Mouse (Mus musculus): ENCODE data around the gene Grin3b. TPM values are rescaled to one million over a fixed set of nuclear protein-coding genes. Genes with fewer than 3 reads are reported as not detected.
A peak's percentile ranks its signal among the peaks of the same experiment; 100 is the strongest.
"Not testable (repeated sequence)": the region's sequence is repeated elsewhere in the genome, so short reads cannot be mapped to it uniquely, and the experiment has no call there.

Grin3b gene
- total RNA-seq, 2 experiments from 2014 or later, result 0.19 TPM; not detected in 1

- DNase-seq (ENCODE audit: low spot score in 2 of 2), result no peak
Measured at GRCm38 (mm10) chr10:79934794-79935569, 35.5 kb upstream of the Grin3b start.

DNA sequence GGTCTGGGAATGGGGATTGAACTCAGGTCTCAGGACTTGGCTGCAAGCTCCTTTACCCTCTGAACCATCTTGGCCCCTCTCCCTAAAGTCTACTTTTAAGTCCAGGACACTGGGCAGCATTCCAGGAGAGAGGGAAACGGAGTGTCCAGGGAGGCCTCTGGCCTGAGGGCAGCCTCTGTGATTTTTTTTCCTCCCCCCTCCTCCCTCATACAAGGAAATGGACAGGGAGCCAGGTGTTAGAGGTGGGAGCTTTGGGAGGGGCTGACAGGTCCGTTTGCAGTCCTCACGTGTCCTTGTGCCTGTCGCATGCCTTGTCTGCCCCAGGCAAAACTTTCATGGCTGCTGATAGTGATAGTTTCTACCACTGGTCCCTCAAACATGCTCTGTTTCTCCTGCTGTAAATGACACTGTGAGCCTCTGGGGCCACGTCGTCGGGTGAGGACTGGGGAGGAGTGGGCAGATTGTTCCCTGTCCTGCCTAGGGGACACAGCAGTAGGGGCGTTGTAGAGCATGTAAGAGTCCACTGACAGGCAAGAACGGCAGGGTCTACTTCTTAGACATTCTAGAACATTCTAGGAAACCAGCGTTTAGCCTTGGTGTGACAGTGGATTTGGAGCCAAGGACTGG is 34.1 kb upstream of the Grin3b start:
- DNase-seq (ENCODE audit: low spot score in 2 of 2), result no peak

DNA sequence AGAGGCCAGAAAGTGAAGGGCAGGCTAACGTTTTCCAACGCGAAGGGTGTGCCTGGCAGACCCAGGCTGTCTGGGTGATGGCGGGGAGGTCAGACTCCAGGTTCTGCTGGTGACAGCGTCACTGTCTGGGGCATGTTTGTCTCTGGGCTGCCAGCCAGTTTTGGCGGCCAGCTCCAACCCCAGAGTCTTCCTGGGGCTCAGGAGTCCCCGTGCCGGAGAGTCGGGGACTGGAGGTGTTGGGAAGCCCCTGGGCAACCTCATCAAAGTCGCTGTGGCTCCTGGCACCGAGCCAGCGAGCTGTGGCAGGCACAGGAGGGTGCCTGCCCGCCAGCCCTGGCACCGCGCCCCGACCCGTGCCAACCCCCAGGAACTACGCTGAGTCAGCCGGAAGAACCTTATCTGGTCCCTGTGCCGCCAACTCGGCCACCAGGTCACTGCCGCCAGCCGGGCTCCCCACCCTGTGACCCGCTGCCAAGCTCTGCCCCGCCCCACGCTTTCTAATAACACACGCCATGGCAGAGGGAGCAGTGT is 33.5 kb upstream of the Grin3b start:
- DNase-seq (ENCODE audit: low spot score in 2 of 2), result peak; percentile 82 to 86

DNA sequence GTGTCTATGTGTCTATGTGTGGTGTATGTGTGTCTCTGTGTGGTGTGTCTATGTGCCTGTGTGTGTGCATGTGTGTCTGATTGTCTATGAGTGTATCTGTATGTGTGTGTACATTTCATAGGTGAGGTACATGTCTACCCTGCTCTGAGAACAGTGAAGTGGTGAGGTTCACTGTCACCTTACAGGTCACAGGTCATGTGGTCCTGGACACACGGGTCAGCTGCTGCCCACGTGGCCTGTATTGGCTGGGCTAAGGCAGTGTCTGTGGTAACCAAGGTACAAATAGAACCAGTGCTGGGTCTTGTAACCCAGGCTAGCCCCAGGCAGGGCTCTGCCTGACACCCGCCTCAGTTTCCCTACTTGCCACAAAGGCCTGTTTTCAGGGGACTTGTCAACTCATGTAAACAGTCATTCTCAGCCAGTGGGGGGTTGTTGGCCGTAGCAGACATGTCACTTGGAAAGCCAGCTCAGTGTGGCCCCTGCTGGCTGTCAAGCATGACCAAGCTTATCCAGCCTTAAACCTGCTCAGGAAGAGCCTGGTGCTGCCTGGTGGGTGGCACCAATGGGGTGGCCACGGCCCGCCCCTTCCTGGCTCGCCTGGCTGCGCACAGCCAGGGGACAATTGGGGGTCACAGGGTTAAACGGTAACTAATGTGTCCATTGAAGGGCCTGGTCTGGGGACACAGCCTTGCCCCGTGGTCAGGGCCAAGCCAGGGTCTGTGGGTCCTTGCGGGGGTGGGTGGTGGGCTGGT is 32.6 kb upstream of the Grin3b start:
- DNase-seq (ENCODE audit: low spot score in 2 of 2), result no peak

GRCm38 (mm10) chr10:79940749-79941148 is 29.8 kb upstream of the Grin3b start:
- no peak for DNase-seq (ENCODE audit: low spot score in 2 of 2)

DNA sequence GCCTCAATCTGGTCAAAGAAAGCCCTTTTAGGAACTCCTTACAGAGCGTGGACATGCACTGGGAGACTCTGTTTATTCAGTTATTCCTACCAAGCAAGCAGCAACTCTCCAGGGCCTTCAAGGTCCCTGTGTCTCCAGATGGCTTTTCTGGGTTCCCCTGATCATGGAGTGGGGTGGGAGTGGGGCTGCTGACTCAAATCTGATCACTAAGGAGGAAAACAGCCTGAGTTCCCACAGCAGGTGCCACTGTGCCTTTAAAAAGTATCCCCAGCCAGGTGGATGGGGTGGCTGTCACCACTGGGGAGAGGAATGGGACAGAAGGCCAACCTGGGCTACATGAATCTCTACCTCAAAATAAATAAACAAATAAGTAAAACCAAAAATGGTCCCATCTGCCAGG is 27.5 kb upstream of the Grin3b start:
- no peak for DNase-seq (ENCODE audit: low spot score in 2 of 2)

- DNase-seq (ENCODE audit: low spot score in 2 of 2), result no peak
Measured at GRCm38 (mm10) chr10:79943471-79943901, 27.0 kb upstream of the Grin3b start.

GRCm38 (mm10) chr10:79945507-79946234 is 24.8 kb upstream of the Grin3b start:
- no peak for DNase-seq (ENCODE audit: low spot score in 2 of 2)

DNA sequence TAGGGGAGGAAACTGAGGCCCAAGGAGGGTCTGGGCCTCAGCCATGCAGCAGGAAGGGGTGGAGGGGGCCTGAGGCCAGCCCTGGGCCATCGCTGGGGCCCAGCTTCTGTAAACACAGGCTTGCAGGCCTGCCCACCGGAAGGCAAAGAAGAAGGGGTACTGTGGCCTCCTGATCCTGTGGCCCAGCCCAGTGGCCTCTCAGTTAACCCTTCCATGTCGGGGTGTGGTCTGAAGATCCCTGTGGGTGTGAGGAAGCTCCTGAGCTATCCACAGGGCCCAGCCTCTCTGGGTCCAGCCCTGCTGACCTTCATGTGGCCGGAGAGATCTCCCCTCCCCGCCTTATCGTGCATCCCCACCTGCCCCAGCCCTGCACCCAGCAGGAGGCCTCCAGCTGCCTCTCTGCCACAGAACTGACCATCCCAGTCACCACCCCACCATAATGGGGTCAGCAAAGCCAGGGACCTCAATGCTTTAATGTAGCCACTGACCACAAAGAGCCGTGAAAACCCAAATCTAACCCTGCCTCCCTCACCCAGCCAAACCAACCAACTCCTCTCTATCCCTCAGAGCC is 23.7 kb upstream of the Grin3b start:
- DNase-seq (ENCODE audit: low spot score in 2 of 2), result no peak

DNA sequence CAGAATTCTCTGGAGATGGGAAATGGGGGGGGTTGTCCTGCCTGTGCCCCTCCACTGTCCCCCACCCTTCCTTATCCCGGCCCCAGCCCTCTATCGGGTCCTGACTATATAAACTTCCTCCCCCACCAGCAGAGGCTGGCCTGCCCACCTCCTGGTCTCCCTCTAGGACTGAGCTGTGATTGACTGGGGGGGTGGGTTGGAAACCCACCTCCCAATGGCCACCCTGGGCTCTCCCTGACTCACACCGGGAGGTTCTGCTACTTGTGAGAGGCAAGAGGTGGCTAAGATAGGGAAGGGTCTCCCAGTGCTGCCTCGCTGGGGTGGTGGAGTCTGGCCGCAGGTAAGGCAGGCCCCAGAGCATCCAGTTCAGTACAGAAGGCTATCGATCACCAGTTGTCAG is 23.0 kb upstream of the Grin3b start:
- no peak for DNase-seq (ENCODE audit: low spot score in 2 of 2)

- no peak for DNase-seq (ENCODE audit: low spot score in 2 of 2)
Measured at GRCm38 (mm10) chr10:79949873-79950272, 20.6 kb upstream of the Grin3b start.

DNA sequence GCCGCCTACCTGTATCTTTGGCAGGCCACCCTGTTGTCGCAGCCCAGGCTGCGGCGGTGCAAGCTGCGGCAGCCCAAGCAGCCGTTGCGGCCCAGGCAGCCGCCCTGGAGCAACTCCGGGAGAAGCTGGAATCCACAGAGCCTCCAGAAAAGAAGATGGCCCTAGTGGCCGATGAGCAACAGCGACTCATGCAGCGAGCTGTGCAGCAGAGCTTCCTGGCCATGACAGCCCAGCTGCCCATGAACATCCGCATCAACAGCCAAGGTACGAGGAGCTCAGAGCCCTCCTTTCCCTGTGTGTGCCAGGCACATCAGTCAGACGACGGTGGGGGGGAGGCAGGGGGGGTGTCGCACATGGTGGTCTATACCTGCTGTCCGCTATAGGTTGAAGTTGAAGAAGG is 19.9 kb upstream of the Grin3b start:
- DNase-seq (ENCODE audit: low spot score in 2 of 2), result no peak

DNA sequence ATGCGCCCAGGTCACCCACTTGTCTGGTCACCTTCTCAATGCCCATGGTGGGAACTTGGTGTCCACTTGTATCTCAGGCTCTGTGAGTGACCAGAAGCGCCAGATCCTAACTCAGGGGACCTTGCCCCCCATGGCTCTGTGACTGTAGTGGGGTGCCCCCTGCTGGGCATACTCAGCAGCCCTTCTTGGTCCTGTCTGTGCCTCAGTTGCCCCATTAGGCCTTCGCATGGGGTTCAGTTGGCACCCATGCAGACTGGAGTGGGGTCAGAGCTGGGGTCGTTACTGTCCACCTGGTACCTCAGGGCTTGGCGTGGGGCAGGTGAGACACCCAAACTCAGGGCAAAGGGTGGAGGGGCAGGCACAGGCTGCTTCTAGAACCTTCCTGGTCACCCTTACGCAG is 16.6 kb upstream of the Grin3b start:
- peak in 1 of 2 experiments; percentile 60 for DNase-seq (ENCODE audit: low spot score in 2 of 2)

DNA sequence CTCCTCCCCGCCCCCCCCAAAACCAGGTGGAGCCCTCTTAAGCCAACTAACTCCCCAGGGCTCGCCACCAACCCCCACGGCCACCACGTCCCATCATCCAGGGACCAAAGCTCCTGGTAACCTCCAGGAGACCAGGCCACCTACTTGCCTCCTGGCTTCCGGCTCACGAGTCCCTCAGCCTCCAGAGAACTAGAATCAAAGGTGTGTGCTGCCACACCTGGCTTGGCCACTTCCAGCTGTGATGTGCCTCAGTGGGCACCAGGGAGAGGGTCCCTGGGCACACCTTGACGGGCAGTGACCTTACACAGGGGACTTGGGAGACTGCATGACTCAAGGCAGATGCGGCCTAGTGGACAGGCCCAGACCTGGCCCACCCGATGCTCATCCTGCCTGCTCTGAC is 14.8 kb upstream of the Grin3b start:
- no peak for DNase-seq (ENCODE audit: low spot score in 2 of 2)

- no peak for DNase-seq (ENCODE audit: low spot score in 2 of 2)
Measured at GRCm38 (mm10) chr10:79956643-79957154, 13.8 kb upstream of the Grin3b start.

- DNase-seq (ENCODE audit: low spot score in 2 of 2), result peak; percentile 84
Measured at GRCm38 (mm10) chr10:79958140-79958816, 12.2 kb upstream of the Grin3b start.

- not testable (repeated sequence) for DNase-seq (ENCODE audit: low spot score in 2 of 2)
Measured at GRCm38 (mm10) chr10:79959412-79959811, 11.1 kb upstream of the Grin3b start.

- peak; percentile 99 for DNase-seq (ENCODE audit: low spot score in 2 of 2)
Measured at GRCm38 (mm10) chr10:79959847-79960601, 10.5 kb upstream of the Grin3b start, which contains the start of gene Wdr18. Wdr18 (plus strand) TSS chr10:79960152.

Measured in adrenal gland, adult 18-20 months (tissue).